Mouse (Mus musculus) left cerebral cortex, postnatal 14 days (tissue): ENCODE results near the gene Gpr31b. TPM values are rescaled to one million over a fixed set of nuclear protein-coding genes. Genes with fewer than 3 reads are reported as not detected.

Experiments
- total RNA-seq, 2 experiments: library from RNA; stranded (reverse); gene quantifications; 2 replicates each; pipeline ENCODE4 v1.2.3; 2021

Gpr31b gene
- total RNA-seq, 2 experiments from 2014 or later = 0.55 TPM; not detected in 1

Other genes with a start within 250 kb of the Gpr31b start
- 10 to 100 TPM; 25.5 to 26.0 TPM for gene Mas1, start 184.2 kb downstream of the Gpr31b start, total RNA-seq
- under 1 TPM; 0.29 to 0.44 TPM for gene Mrgprh, start 176.3 kb downstream of the Gpr31b start, total RNA-seq
- gene Pnldc1, start 142.1 kb downstream of the Gpr31b start, total RNA-seq = 1 to 10 TPM; 1.8 to 5.8 TPM
- 100 to 1,000 TPM; 204 to 211 TPM for gene Tcp1, start 136.6 kb downstream of the Gpr31b start, total RNA-seq
- gene Mrpl18, start 136.0 kb downstream of the Gpr31b start, total RNA-seq = 10 to 100 TPM; 55.1 to 58.4 TPM
- 1 to 10 TPM; 2.1 to 2.9 TPM for gene Acat3, start 111.7 kb downstream of the Gpr31b start, total RNA-seq
- gene Acat2, start 91.5 kb downstream of the Gpr31b start, total RNA-seq = 10 to 100 TPM; 79.6 to 80.6 TPM
- 10 to 100 TPM; 52.5 to 55.5 TPM for gene Wtap, start 58.1 kb downstream of the Gpr31b start, total RNA-seq
- 100 to 1,000 TPM; 268 to 271 TPM for gene Sod2, start 45.5 kb downstream of the Gpr31b start, total RNA-seq
- under 1 TPM in 1 of 2 experiments, not detected in 1; 0.23 TPM for gene Tcp10b, start 8.8 kb upstream of the Gpr31b start, total RNA-seq
- not detected for gene Unc93a, start 79.5 kb upstream of the Gpr31b start, total RNA-seq
- gene Smok2a, start 168.9 kb upstream of the Gpr31b start, total RNA-seq = not detected
- not detected for gene Smok2b, start 178.0 kb upstream of the Gpr31b start, total RNA-seq